Mouse (Mus musculus) T-helper 1 cell (primary cell): ENCODE data around the gene Ttc22.

Experiments used
- in situ Hi-C: fragments of 300-600 bp; cut with MboI, MseI; formaldehyde crosslinking; loops from one replicate; pipeline ENCODE4 v1.15.1; 2025; ENCODE audit warnings: high pct_unique_total_duplicates

Ttc22 gene

GRCm38 (mm10) chr4:106614881-106615280 lies 7.4 kb upstream of the Ttc22 start:
- in situ Hi-C loops: no loop called here

- in situ Hi-C loops: no loop called here
These were observed 6.6 kb upstream of the Ttc22 start for GRCm38 (mm10) chr4:106615637-106616036.

- in situ Hi-C loops: no loop called here
These were observed 5.2 kb upstream of the Ttc22 start, which contains the start of gene Lexm for GRCm38 (mm10) chr4:106617056-106617455. Lexm (minus strand) TSS chr4:106617241.

- in situ Hi-C loops: no loop called here
These were observed 3.3 kb upstream of the Ttc22 start for GRCm38 (mm10) chr4:106618898-106619297.

- in situ Hi-C loops: no loop called here
These were observed 804 bp upstream of the Ttc22 start for GRCm38 (mm10) chr4:106621428-106621827.

GRCm38 (mm10) chr4:106622712-106623111 lies 480 bp downstream of the Ttc22 start:
- in situ Hi-C loops: no loop called here

GRCm38 (mm10) chr4:106624271-106624670 lies 2.0 kb downstream of the Ttc22 start:
- in situ Hi-C loops: no loop called here

- in situ Hi-C loops: loop anchor here (5.0 kb wide), 1 partner anchor 79 kb away; no protein-coding TSS in a partner anchor
These were observed 5.6 kb downstream of the Ttc22 start for GRCm38 (mm10) chr4:106627809-106628208.

GRCm38 (mm10) chr4:106628650-106629360 lies 6.6 kb downstream of the Ttc22 start:
- in situ Hi-C loops: loop anchor here (5.0 kb wide), 1 partner anchor 78 kb away; no protein-coding TSS in a partner anchor

GRCm38 (mm10) chr4:106629374-106629773 lies 7.1 kb downstream of the Ttc22 start:
- in situ Hi-C loops: loop anchor here (5.0 kb wide), 1 partner anchor 78 kb away; no protein-coding TSS in a partner anchor

- in situ Hi-C loops: no loop called here
These were observed 8.3 kb downstream of the Ttc22 start for GRCm38 (mm10) chr4:106630333-106631220.

GRCm38 (mm10) chr4:106632313-106632712 lies 10.1 kb downstream of the Ttc22 start:
- in situ Hi-C loops: no loop called here

GRCm38 (mm10) chr4:106633281-106634085 lies 11.3 kb downstream of the Ttc22 start:
- in situ Hi-C loops: no loop called here

- in situ Hi-C loops: no loop called here
These were observed 11.9 kb downstream of the Ttc22 start for GRCm38 (mm10) chr4:106634086-106634479.

- in situ Hi-C loops: no loop called here
These were observed 21.4 kb downstream of the Ttc22 start for GRCm38 (mm10) chr4:106643483-106644217.

GRCm38 (mm10) chr4:106644218-106644610 lies 22.0 kb downstream of the Ttc22 start:
- in situ Hi-C loops: no loop called here

- in situ Hi-C loops: no loop called here
These were observed 23.6 kb downstream of the Ttc22 start for GRCm38 (mm10) chr4:106645797-106646196.

- in situ Hi-C loops: no loop called here
These were observed 24.9 kb downstream of the Ttc22 start for GRCm38 (mm10) chr4:106647137-106647536.

- in situ Hi-C loops: no loop called here
These were observed 28.7 kb downstream of the Ttc22 start, which contains the start of gene Pars2 for GRCm38 (mm10) chr4:106650833-106651527. Pars2 (plus strand) TSS chr4:106651069.

- in situ Hi-C loops: no loop called here
These were observed 30.3 kb downstream of the Ttc22 start for GRCm38 (mm10) chr4:106652546-106652945.
